Mouse (Mus musculus) neural tube, embryonic 13.5 days (tissue): ENCODE data around the gene Adprh. TPM values are rescaled to one million over a fixed set of nuclear protein-coding genes. Genes with fewer than 3 reads are reported as not detected.
A peak's percentile ranks its signal among the peaks of the same experiment; 100 is the strongest.

Source experiments
- ATAC-seq: fragments of 200-750 bp; cut with Nextera tagmentation; 2 replicates; pipeline ENCODE4 v1.8.0; 2017; ENCODE audit warnings: low read depth, mild to moderate bottlenecking, moderate TSS enrichment, moderate library complexity
- H3K27ac ChIP-seq: fragments of 300-500 bp; sonication (generic); replicated peaks from 2 replicates; pipeline ENCODE4 v1.5.1; 2015; ENCODE audit warnings: moderate library complexity, mild to moderate bottlenecking, inconsistent platforms
- H3K27me3 ChIP-seq: fragments of 300-500 bp; sonication (generic); 2 replicates; pipeline ENCODE4 v1.6.1; 2015; ENCODE audit warnings: mild to moderate bottlenecking, inconsistent platforms
- H3K36me3 ChIP-seq: fragments of 300-500 bp; sonication (generic); 2 replicates; pipeline ENCODE4 v1.6.1; 2015; ENCODE audit warnings: mild to moderate bottlenecking, inconsistent platforms
- H3K4me1 ChIP-seq: fragments of 300-500 bp; sonication (generic); replicated peaks from 2 replicates; pipeline ENCODE4 v1.6.1; 2015; ENCODE audit warnings: inconsistent platforms
- H3K4me2 ChIP-seq: fragments of 300-500 bp; sonication (generic); 2 replicates; pipeline ENCODE4 v1.6.1; 2015; ENCODE audit warnings: inconsistent platforms, mild to moderate bottlenecking, moderate library complexity
- H3K4me3 ChIP-seq: fragments of 300-500 bp; sonication (generic); 2 replicates; pipeline ENCODE4 v1.5.1; 2015; ENCODE audit warnings: mild to moderate bottlenecking, inconsistent platforms
- H3K9ac ChIP-seq: fragments of 300-500 bp; sonication (generic); 2 replicates; pipeline ENCODE4 v1.6.1; 2015; ENCODE audit warnings: moderate library complexity, mild to moderate bottlenecking, inconsistent platforms
- H3K9me3 ChIP-seq: fragments of 300-500 bp; sonication (generic); 2 replicates; pipeline ENCODE4 v1.6.1; 2016; ENCODE audit warnings: inconsistent platforms
- WGBS: fragments of 180-500 bp; shearing (Covaris S2); methylation state at CpG from one replicate; pipeline ENCODE4 v1.1.7; 2015; 5-methylcytosine and 5-hydroxymethylcytosine counted together
- polyA plus RNA-seq: library from polyadenylated mRNA; unstranded; fragments of >200 nt; fragmentation: Nextera tagmentation; extraction: Ambion mirVana; gene quantifications from 2 replicates; pipeline ENCODE4 v1.2.1, GENCODE M21; 2015

Adprh gene
- polyA plus RNA-seq, 1 experiment from 2014 or later, result 149 TPM

GRCm38 (mm10) chr16:38475681-38476311 is 23.3 kb upstream of the Adprh start:
- no peaks in the 10 kb centered on the region for H3K36me3 ChIP-seq
- peaks cover 14% of the 10 kb centered on the region for H3K4me1 ChIP-seq
- no peaks in the 10 kb centered on the region for H3K27me3 ChIP-seq
- H3K9me3 ChIP-seq, result no peaks in the 10 kb centered on the region
- no peak overlapping the region for H3K9ac ChIP-seq
- 64% methylated on average over 4 of the region's 4 CpGs for WGBS
- H3K4me3 ChIP-seq, result 0 out of 2 replicates have a peak overlapping the region, but pooled peaks have one; percentile 41
- H3K27ac ChIP-seq, result no peak overlapping the region
- H3K4me2 ChIP-seq, result peak overlapping the region; percentile 70
- ATAC-seq, result no peak

GRCm38 (mm10) chr16:38474677-38475286 is 22.3 kb upstream of the Adprh start:
- Histone ChIP-seq H3K27ac (no peak overlapping the region), H3K4me1 (peaks cover 14% of the 10 kb centered on the region), H3K9ac (no peak overlapping the region), H3K4me3 (no peak overlapping the region), H3K36me3 (no peaks in the 10 kb centered on the region), H3K4me2 (no peak overlapping the region), H3K9me3 (no peaks in the 10 kb centered on the region), H3K27me3 (no peaks in the 10 kb centered on the region)
- WGBS, result 96% methylated on average over 9 of the region's 9 CpGs
- no peak for ATAC-seq

GRCm38 (mm10) chr16:38473661-38474060 is 21.2 kb upstream of the Adprh start:
- no peak overlapping the region for H3K4me3 ChIP-seq
- no peaks in the 10 kb centered on the region for H3K27me3 ChIP-seq
- no peak overlapping the region for H3K9ac ChIP-seq
- no peaks in the 10 kb centered on the region for H3K9me3 ChIP-seq
- ATAC-seq, result no peak
- no peak overlapping the region for H3K27ac ChIP-seq
- WGBS, result 89% methylated on average over 5 of the region's 5 CpGs
- H3K4me2 ChIP-seq, result no peak overlapping the region
- peaks cover 14% of the 10 kb centered on the region for H3K4me1 ChIP-seq
- H3K36me3 ChIP-seq, result no peaks in the 10 kb centered on the region

GRCm38 (mm10) chr16:38472507-38472873 is 20.0 kb upstream of the Adprh start:
- H3K36me3 ChIP-seq, result no peaks in the 10 kb centered on the region
- H3K27me3 ChIP-seq, result no peaks in the 10 kb centered on the region
- H3K4me1 ChIP-seq, result peaks cover 14% of the 10 kb centered on the region
- no peak overlapping the region for H3K4me3 ChIP-seq
- 92% methylated on average over 5 of the region's 5 CpGs for WGBS
- no peak overlapping the region for H3K9ac ChIP-seq
- ATAC-seq, result no peak
- H3K4me2 ChIP-seq, result no peak overlapping the region
- no peak overlapping the region for H3K27ac ChIP-seq
- no peaks in the 10 kb centered on the region for H3K9me3 ChIP-seq

- Histone ChIP-seq H3K4me1 (peaks cover 9% of the 10 kb centered on the region), H3K9me3 (no peaks in the 10 kb centered on the region), H3K36me3 (no peaks in the 10 kb centered on the region), H3K4me2 (no peak overlapping the region), H3K9ac (no peak overlapping the region), H3K4me3 (no peak overlapping the region), H3K27ac (no peak overlapping the region), H3K27me3 (no peaks in the 10 kb centered on the region)
- no peak for ATAC-seq
- 69% methylated on average over 11 of the region's 11 CpGs for WGBS
Observed at GRCm38 (mm10) chr16:38471697-38472506, 19.4 kb upstream of the Adprh start.

GRCm38 (mm10) chr16:38469437-38469836 is 16.9 kb upstream of the Adprh start:
- Histone ChIP-seq H3K36me3 (no peaks in the 10 kb centered on the region), H3K4me2 (no peak overlapping the region), H3K9ac (no peak overlapping the region), H3K9me3 (no peaks in the 10 kb centered on the region), H3K4me1 (no peaks in the 10 kb centered on the region), H3K27ac (no peak overlapping the region), H3K4me3 (no peak overlapping the region), H3K27me3 (no peaks in the 10 kb centered on the region)
- ATAC-seq, result no peak
- WGBS, result 78% methylated on average over 8 of the region's 8 CpGs

GRCm38 (mm10) chr16:38468706-38469018 is 16.2 kb upstream of the Adprh start:
- Histone ChIP-seq H3K27ac (no peak overlapping the region), H3K4me3 (no peak overlapping the region), H3K4me1 (no peaks in the 10 kb centered on the region), H3K36me3 (no peaks in the 10 kb centered on the region), H3K9me3 (no peaks in the 10 kb centered on the region), H3K4me2 (no peak overlapping the region), H3K9ac (no peak overlapping the region), H3K27me3 (no peaks in the 10 kb centered on the region)
- 38% methylated on average over 3 of the region's 3 CpGs for WGBS
- ATAC-seq, result no peak

- no peak for ATAC-seq
- 77% methylated on average over 8 of the region's 8 CpGs for WGBS
Observed at GRCm38 (mm10) chr16:38467917-38468705, 15.6 kb upstream of the Adprh start.

GRCm38 (mm10) chr16:38467091-38467916 is 14.8 kb upstream of the Adprh start:
- ATAC-seq, result no peak
- Histone ChIP-seq H3K9me3 (no peaks in the 10 kb centered on the region), H3K27me3 (no peaks in the 10 kb centered on the region), H3K4me1 (no peaks in the 10 kb centered on the region), H3K27ac (no peak overlapping the region), H3K4me2 (no peak overlapping the region), H3K9ac (no peak overlapping the region), H3K4me3 (no peak overlapping the region), H3K36me3 (no peaks in the 10 kb centered on the region)
- 88% methylated on average over 13 of the region's 13 CpGs for WGBS

More at GRCm38 (mm10) chr16:38467917-38468705, 15.6 kb upstream of the Adprh start:
- no peak overlapping the region for H3K9ac ChIP-seq
- no peak overlapping the region for H3K4me2 ChIP-seq
- H3K4me1 ChIP-seq, result no peaks in the 10 kb centered on the region
- no peaks in the 10 kb centered on the region for H3K27me3 ChIP-seq
- H3K36me3 ChIP-seq, result no peaks in the 10 kb centered on the region
- no peak overlapping the region for H3K4me3 ChIP-seq
- H3K27ac ChIP-seq, result no peak overlapping the region
- H3K9me3 ChIP-seq, result no peaks in the 10 kb centered on the region

GRCm38 (mm10) chr16:38466089-38466488 is 13.6 kb upstream of the Adprh start:
- Histone ChIP-seq H3K27ac (no peak overlapping the region), H3K4me2 (no peak overlapping the region), H3K9me3 (no peaks in the 10 kb centered on the region), H3K4me3 (no peak overlapping the region), H3K9ac (no peak overlapping the region), H3K36me3 (no peaks in the 10 kb centered on the region), H3K27me3 (no peaks in the 10 kb centered on the region), H3K4me1 (no peaks in the 10 kb centered on the region)
- 88% methylated on average over 4 of the region's 4 CpGs for WGBS
- ATAC-seq, result no peak

GRCm38 (mm10) chr16:38463305-38463704 is 10.8 kb upstream of the Adprh start:
- Histone ChIP-seq H3K27ac (no peak overlapping the region), H3K36me3 (no peaks in the 10 kb centered on the region), H3K4me3 (no peak overlapping the region), H3K9ac (no peak overlapping the region), H3K27me3 (no peaks in the 10 kb centered on the region), H3K4me2 (no peak overlapping the region), H3K9me3 (no peaks in the 10 kb centered on the region), H3K4me1 (no peaks in the 10 kb centered on the region)
- no peak for ATAC-seq
- WGBS, result 88% methylated on average over 5 of the region's 5 CpGs
